Mouse (Mus musculus) spleen, postnatal 10 days (tissue): ENCODE results near the gene Pcolce2.

Experiments used
- DNase-seq, 2 experiments: peaks; one replicate each; pipeline ENCODE4 v3.0.0; 2021 to 2022; ENCODE audit warnings: low spot score in 2 of 2

The Pcolce2 gene

GRCm38 (mm10) chr9:95708943-95709342, 71.5 kb downstream of the Pcolce2 start:
- no peak for DNase-seq

- no peak for DNase-seq
Measured at GRCm38 (mm10) chr9:95712574-95712973, 75.2 kb downstream of the Pcolce2 start.

GRCm38 (mm10) chr9:95736238-95736637, 98.8 kb downstream of the Pcolce2 start:
- DNase-seq, result no peak

GRCm38 (mm10) chr9:95744845-95745613, 107.6 kb downstream of the Pcolce2 start:
- DNase-seq, result no peak

GRCm38 (mm10) chr9:95747298-95747697, 109.9 kb downstream of the Pcolce2 start:
- no peak for DNase-seq
